Mouse (Mus musculus): ENCODE results near the gene Cdkn2c. TPM values are rescaled to one million over a fixed set of nuclear protein-coding genes. Genes with fewer than 3 reads are reported as not detected.

The Cdkn2c gene
- polyA plus RNA-seq, 1 experiment from 2014 or later = 9.5 TPM

GRCm38 (mm10) chr4:109677221-109677620 is 10.2 kb upstream of the Cdkn2c start:
- H3K36me3 ChIP-seq (ENCODE audit: control insufficient read depth, insufficient read depth, low read length) = no peaks in the 10 kb centered on the region
- peak overlapping the region; percentile 98 for H3K27ac ChIP-seq (replicated peaks)
- peak overlapping the region; percentile 83 for H3K9ac ChIP-seq (ENCODE audit: low read length)
- DNase-seq (ENCODE audit: low spot score) = no peak
- no peaks in the 10 kb centered on the region for H3K4me1 ChIP-seq (replicated peaks; ENCODE audit: control insufficient read depth, insufficient read depth)
- no peaks in the 10 kb centered on the region for H3K27me3 ChIP-seq (ENCODE audit: control insufficient read depth, insufficient read depth, low read length)
- TF ChIP-seq EP300 (optimal IDR thresholded peaks at IDR 0.05) = no peak
- no peak for TF ChIP-seq CTCF (IDR thresholded peaks at IDR 0.05; ENCODE audit: low read depth)
- 1% methylated on average over 3 of the region's 3 CpGs for WGBS
- peak overlapping the region; percentile 48 for H3K4me2 ChIP-seq (replicated peaks; ENCODE audit: low read depth)
- H3K4me3 ChIP-seq (ENCODE audit: low read depth, low read length) = peak overlapping the region; percentile 82
- H3K9me3 ChIP-seq (ENCODE audit: control insufficient read depth, low read length) = no peaks in the 10 kb centered on the region
- ATAC-seq (ENCODE audit: low FRiP score, low TSS enrichment) = no peak

DNA sequence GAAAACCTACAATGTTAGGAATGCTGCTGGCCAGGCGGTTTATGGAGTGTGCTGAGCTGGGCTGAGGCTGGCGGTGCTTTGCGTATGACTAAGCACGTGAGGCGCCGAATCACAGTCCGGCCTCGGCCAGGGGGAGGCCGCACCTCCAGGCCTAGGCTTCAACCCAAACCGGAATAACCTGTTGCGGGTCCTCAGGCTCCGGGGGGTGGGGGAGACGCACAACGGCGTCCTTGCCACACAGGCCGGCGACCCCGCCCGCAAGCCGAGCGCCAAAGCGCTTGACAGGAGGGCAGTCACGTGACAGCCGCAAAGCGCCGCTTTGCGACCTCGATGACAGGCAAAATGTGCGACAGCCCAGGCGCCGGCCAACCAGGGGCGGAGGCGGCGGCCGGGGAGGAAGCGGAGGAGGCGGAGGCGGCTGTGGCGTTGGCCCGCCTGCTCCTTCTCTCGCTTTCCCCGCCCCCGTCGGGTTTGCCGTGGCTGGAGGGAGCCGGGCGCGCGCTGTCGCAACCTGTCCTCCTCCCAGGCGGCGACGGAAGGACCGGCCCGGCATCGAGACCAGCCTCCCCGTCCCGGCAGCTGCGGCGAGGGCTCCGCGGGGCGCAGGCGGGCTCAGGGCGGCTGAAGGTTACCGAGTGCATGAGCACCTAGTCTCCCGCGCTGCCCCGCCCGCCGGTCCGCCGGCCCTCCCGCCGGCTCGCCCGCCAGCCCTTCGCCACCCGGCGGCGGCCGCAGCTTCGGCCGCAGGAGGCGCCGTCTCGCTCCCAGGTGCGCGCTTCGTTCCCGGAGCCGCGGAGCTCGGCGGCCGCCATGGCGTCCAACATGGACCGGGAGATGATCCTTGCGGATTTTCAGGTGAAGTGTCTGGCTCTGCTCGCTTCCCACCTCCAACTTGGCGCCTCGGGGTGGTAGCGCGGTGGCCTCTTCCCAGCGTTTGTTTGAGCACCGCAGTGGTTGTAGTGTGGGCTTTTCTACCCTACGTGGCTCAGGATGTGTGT is 9.5 kb upstream of the Cdkn2c start, which contains the start of gene Faf1:
Gene Faf1, plus strand, starts transcription at position 371 of the 998 bp plus-strand sequence.
- Histone ChIP-seq H3K4me2 (replicated peaks; ENCODE audit: low read depth) (peak within 1 kb of the TSS; percentile 60), H3K9ac (ENCODE audit: low read length) (peak within 1 kb of the TSS; percentile 83), H3K4me1 (replicated peaks; ENCODE audit: control insufficient read depth, insufficient read depth) (no peaks in the 10 kb centered on the region), H3K27ac (replicated peaks) (peak within 1 kb of the TSS; percentile 98), H3K27me3 (ENCODE audit: control insufficient read depth, insufficient read depth, low read length) (no peaks in the 10 kb centered on the region), H3K9me3 (ENCODE audit: control insufficient read depth, low read length) (no peaks in the 10 kb centered on the region), H3K36me3 (ENCODE audit: control insufficient read depth, insufficient read depth, low read length) (no peaks in the 10 kb centered on the region), H3K4me3 (ENCODE audit: low read depth, low read length) (peak within 1 kb of the TSS; percentile 82)
- peak; percentile 98 for ATAC-seq (ENCODE audit: low FRiP score, low TSS enrichment)
- WGBS = under 1% methylated on average over 102 of the region's 107 CpGs
- TF ChIP-seq CTCF (IDR thresholded peaks at IDR 0.05; ENCODE audit: low read depth) (peak; percentile 52), EP300 (optimal IDR thresholded peaks at IDR 0.05) (peak; percentile 94)
- DNase-seq (ENCODE audit: low spot score) = peak; percentile 99

- H3K4me1 ChIP-seq (replicated peaks; ENCODE audit: control insufficient read depth, insufficient read depth) = no peaks in the 10 kb centered on the region
- H3K4me3 ChIP-seq (ENCODE audit: low read depth, low read length) = no peak overlapping the region
- H3K4me2 ChIP-seq (replicated peaks; ENCODE audit: low read depth) = no peak overlapping the region
- DNase-seq (ENCODE audit: low spot score) (no peak), ATAC-seq (ENCODE audit: low FRiP score, low TSS enrichment) (no peak)
- H3K9me3 ChIP-seq (ENCODE audit: control insufficient read depth, low read length) = no peaks in the 10 kb centered on the region
- WGBS = 84% methylated on average over 2 of the region's 2 CpGs
- no peaks in the 10 kb centered on the region for H3K27me3 ChIP-seq (ENCODE audit: control insufficient read depth, insufficient read depth, low read length)
- no peak overlapping the region for H3K27ac ChIP-seq (replicated peaks)
- no peaks in the 10 kb centered on the region for H3K36me3 ChIP-seq (ENCODE audit: control insufficient read depth, insufficient read depth, low read length)
- no peak for TF ChIP-seq EP300 (optimal IDR thresholded peaks at IDR 0.05)
- no peak for TF ChIP-seq CTCF (IDR thresholded peaks at IDR 0.05; ENCODE audit: low read depth)
- no peak overlapping the region for H3K9ac ChIP-seq (ENCODE audit: low read length)
Measured at GRCm38 (mm10) chr4:109674097-109674496, 7.1 kb upstream of the Cdkn2c start.

DNA sequence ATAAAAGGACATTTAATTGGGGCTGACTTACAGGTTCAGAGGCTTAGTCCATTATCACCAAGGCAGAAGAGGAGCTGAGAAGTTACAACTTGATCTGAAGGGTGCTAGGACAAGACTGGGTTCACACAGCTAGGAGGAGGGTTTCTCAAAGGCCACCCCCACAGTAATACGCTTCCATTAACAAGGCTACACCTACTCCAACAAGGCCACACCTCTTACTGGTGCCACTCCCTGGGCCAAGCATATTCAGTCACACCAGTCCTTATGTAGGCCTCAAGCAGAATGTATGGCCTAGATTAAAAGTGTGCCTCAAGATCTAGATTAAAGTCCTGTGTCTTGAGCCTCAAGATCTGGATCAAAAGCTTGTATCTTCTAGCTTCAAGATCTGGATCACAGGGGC is 5.0 kb upstream of the Cdkn2c start:
- Histone ChIP-seq H3K27ac (replicated peaks) (no peak overlapping the region), H3K27me3 (ENCODE audit: control insufficient read depth, insufficient read depth, low read length) (no peaks in the 10 kb centered on the region), H3K36me3 (ENCODE audit: control insufficient read depth, insufficient read depth, low read length) (no peaks in the 10 kb centered on the region), H3K4me3 (ENCODE audit: low read depth, low read length) (no peak overlapping the region), H3K4me2 (replicated peaks; ENCODE audit: low read depth) (no peak overlapping the region), H3K4me1 (replicated peaks; ENCODE audit: control insufficient read depth, insufficient read depth) (no peaks in the 10 kb centered on the region), H3K9me3 (ENCODE audit: control insufficient read depth, low read length) (no peaks in the 10 kb centered on the region), H3K9ac (ENCODE audit: low read length) (no peak overlapping the region)
- 77% methylated on average over 1 of the region's 1 CpGs for WGBS
- no peak for ATAC-seq (ENCODE audit: low FRiP score, low TSS enrichment)
- TF ChIP-seq EP300 (optimal IDR thresholded peaks at IDR 0.05) = no peak
- no peak for TF ChIP-seq CTCF (IDR thresholded peaks at IDR 0.05; ENCODE audit: low read depth)
- DNase-seq (ENCODE audit: low spot score) = no peak

DNA sequence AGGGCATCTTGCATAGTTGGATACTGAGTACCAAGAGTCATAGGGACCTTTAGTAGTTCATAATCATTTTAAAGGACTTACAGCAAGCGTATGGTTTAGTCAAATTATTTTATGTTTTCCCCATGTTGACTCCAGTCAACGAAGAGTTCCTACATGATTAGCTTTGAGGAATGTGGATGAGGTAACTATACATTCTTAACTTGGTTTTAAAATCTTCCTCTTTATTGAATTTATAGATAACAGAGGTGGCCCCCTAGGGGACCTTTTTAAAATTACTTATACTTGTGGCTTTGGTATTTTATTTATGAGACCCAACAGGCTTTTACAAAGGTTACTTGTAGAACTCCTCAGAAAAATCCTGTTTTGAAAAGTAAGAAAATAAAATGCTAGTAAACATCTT is 3.2 kb upstream of the Cdkn2c start:
- ATAC-seq (ENCODE audit: low FRiP score, low TSS enrichment) (no peak), DNase-seq (ENCODE audit: low spot score) (no peak)
- Histone ChIP-seq H3K36me3 (ENCODE audit: control insufficient read depth, insufficient read depth, low read length) (no peaks in the 10 kb centered on the region), H3K4me3 (ENCODE audit: low read depth, low read length) (no peak overlapping the region), H3K9ac (ENCODE audit: low read length) (no peak overlapping the region), H3K4me1 (replicated peaks; ENCODE audit: control insufficient read depth, insufficient read depth) (no peaks in the 10 kb centered on the region), H3K9me3 (ENCODE audit: control insufficient read depth, low read length) (no peaks in the 10 kb centered on the region), H3K27me3 (ENCODE audit: control insufficient read depth, insufficient read depth, low read length) (no peaks in the 10 kb centered on the region), H3K27ac (replicated peaks) (no peak overlapping the region), H3K4me2 (replicated peaks; ENCODE audit: low read depth) (no peak overlapping the region)
- peak; percentile 49; the same call in 1 of the 2 replicates for TF ChIP-seq CTCF (IDR thresholded peaks at IDR 0.05; ENCODE audit: low read depth)
- no peak for TF ChIP-seq EP300 (optimal IDR thresholded peaks at IDR 0.05)
- 65% methylated on average over 2 of the region's 2 CpGs for WGBS

DNA sequence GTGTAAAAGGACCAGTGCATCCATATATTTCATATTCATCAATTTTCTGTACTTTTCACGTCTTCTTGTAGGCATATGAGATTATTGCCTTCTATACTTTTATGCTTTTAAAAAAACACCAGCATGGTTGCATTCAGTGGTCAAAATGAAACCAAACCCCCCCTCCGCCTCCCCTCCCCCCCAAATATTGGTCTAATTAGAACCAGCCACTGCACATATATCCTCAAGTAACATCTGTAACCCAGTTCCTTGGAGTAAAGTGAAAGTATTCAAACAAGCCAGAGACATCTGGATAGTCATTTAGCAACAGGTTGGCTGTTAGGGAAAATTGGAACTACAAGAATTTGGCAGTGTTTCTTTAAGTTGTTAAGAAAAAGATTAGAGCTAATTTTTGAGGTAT is 529 bp upstream of the Cdkn2c start:
- Histone ChIP-seq H3K4me3 (ENCODE audit: low read depth, low read length) (peak overlapping the region; percentile 89), H3K9me3 (ENCODE audit: control insufficient read depth, low read length) (no peaks in the 10 kb centered on the region), H3K27me3 (ENCODE audit: control insufficient read depth, insufficient read depth, low read length) (no peaks in the 10 kb centered on the region), H3K4me2 (replicated peaks; ENCODE audit: low read depth) (peak overlapping the region; percentile 96), H3K36me3 (ENCODE audit: control insufficient read depth, insufficient read depth, low read length) (no peaks in the 10 kb centered on the region), H3K9ac (ENCODE audit: low read length) (peak overlapping the region; percentile 97), H3K27ac (replicated peaks) (peak overlapping the region; percentile 99; the same call in 1 of the 2 replicates), H3K4me1 (replicated peaks; ENCODE audit: control insufficient read depth, insufficient read depth) (0 out of 2 replicates have a peak, but pooled peaks cover 4% of the 10 kb centered on the region)
- ATAC-seq (ENCODE audit: low FRiP score, low TSS enrichment) (no peak), DNase-seq (ENCODE audit: low spot score) (no peak)
- no peak for TF ChIP-seq CTCF (IDR thresholded peaks at IDR 0.05; ENCODE audit: low read depth)
- TF ChIP-seq EP300 (optimal IDR thresholded peaks at IDR 0.05) = no peak
- 56% methylated on average over 2 of the region's 2 CpGs for WGBS

Measured in stomach, postnatal 0 days (tissue).